Mouse (Mus musculus) liver, embryonic 14.5 days (tissue): ENCODE data around the gene Rsbn1.

Experiments
- CTCF ChIP-seq: IDR thresholded peaks from 2 replicates; pipeline ENCODE4 v1.5.1; 2016; ENCODE audit warnings: antibody characterized with exemption, low read depth, control low read depth
- EP300 ChIP-seq: IDR thresholded peaks from 2 replicates; pipeline ENCODE4 v1.6.1; 2016; ENCODE audit warnings: antibody characterized with exemption, low read depth

DNA sequence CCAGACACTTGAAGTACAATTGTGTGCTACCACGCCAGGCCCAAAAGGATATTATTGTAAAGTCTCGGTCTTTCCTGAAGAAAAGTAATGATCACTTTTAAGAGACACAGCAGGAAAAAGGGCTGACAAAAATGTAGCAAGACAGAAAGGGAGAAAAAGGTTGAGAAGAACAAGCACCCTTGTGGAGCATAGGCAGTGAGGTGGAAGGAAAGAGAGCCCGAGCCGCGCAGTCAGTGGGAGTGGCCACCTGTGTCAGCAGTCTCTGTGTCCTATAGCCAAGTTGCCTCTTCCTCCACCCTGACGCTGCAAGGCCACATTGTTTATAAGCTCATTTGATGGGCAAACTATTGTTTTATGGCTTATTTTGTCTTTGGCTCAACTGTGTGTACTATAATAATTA lies 13.6 kb downstream of the Rsbn1 start:
- no peak for TF ChIP-seq CTCF
- no peak for TF ChIP-seq EP300
